Mouse (Mus musculus) left cerebral cortex, adult 2 months (tissue): ENCODE measurements around the gene Rnf31. TPM values are rescaled to one million over a fixed set of nuclear protein-coding genes. Genes with fewer than 3 reads are reported as not detected.

ENCODE experiments used
- DNase-seq, 2 experiments: peaks; one replicate each; pipeline ENCODE4 v3.0.0; 2021 to 2022; ENCODE audit warnings: low spot score in 2 of 2, mixed read lengths in 1 of 2; ENCODE audit errors: extremely low spot score in 1 of 2
- H3K27ac ChIP-seq: fragments of 200-600 bp; 2 replicates; pipeline ENCODE4 v1.8.1; 2022
- H3K4me3 ChIP-seq: fragments of 200-600 bp; 2 replicates; pipeline ENCODE4 v1.8.1; 2022
- CTCF ChIP-seq: fragments of 200-600 bp; IDR thresholded peaks from 2 replicates; pipeline ENCODE4 v1.8.1; 2022; ENCODE audit warnings: antibody characterized with exemption, mild to moderate bottlenecking, moderate library complexity
- intact Hi-C: fragments of 180-260 bp; cut with DNase I; formaldehyde crosslinking; loops from one replicate; pipeline ENCODE4 v1.15.1; 2025
- total RNA-seq, 2 experiments: library from RNA; stranded (reverse); gene quantifications; 2 replicates each; pipeline ENCODE4 v1.2.3; 2021

Gene Rnf31
- total RNA-seq, 2 experiments from 2014 or later: 40.9 to 43.4 TPM

- intact Hi-C loops: no loop called here
- DNase-seq: no peak
- H3K4me3 ChIP-seq: no peak overlapping the region
- TF ChIP-seq CTCF: no peak
- H3K27ac ChIP-seq: no peak overlapping the region
Observed at GRCm38 (mm10) chr14:55614565-55615178, 23.2 kb downstream of the Rnf31 start.

- intact Hi-C loops: no loop called here
- Histone ChIP-seq H3K27ac (no peak overlapping the region), H3K4me3 (no peak overlapping the region)
- no peak for TF ChIP-seq CTCF
- no peak for DNase-seq
Observed at GRCm38 (mm10) chr14:55615876-55616275, 24.4 kb downstream of the Rnf31 start.

- TF ChIP-seq CTCF: no peak
- H3K4me3 ChIP-seq: no peak overlapping the region
- intact Hi-C loops: no loop called here
- H3K27ac ChIP-seq: no peak overlapping the region
- DNase-seq: no peak
Observed at GRCm38 (mm10) chr14:55616844-55617243, 25.3 kb downstream of the Rnf31 start.

GRCm38 (mm10) chr14:55617822-55618221, 26.3 kb downstream of the Rnf31 start, which contains the start of gene Rec8:
TSS of gene Rec8 (plus strand) at chr14:55618037.
- intact Hi-C loops: no loop called here
- no peak within 1 kb of the TSS for H3K4me3 ChIP-seq
- no peak for TF ChIP-seq CTCF
- DNase-seq: no peak
- H3K27ac ChIP-seq: no peak within 1 kb of the TSS

GRCm38 (mm10) chr14:55618486-55619195, 27.1 kb downstream of the Rnf31 start:
- H3K4me3 ChIP-seq: no peak overlapping the region
- no peak for TF ChIP-seq CTCF
- no peak for DNase-seq
- H3K27ac ChIP-seq: no peak overlapping the region
- intact Hi-C loops: no loop called here

GRCm38 (mm10) chr14:55628077-55628827, 36.7 kb downstream of the Rnf31 start:
- no peak for TF ChIP-seq CTCF
- no peak overlapping the region for H3K4me3 ChIP-seq
- no peak for DNase-seq
- H3K27ac ChIP-seq: no peak overlapping the region
- intact Hi-C loops: no loop called here

- intact Hi-C loops: no loop called here
- peak in 1 of 2 experiments; percentile 33 for DNase-seq
- Histone ChIP-seq H3K27ac (no peak overlapping the region), H3K4me3 (no peak overlapping the region)
- peak; percentile 79 for TF ChIP-seq CTCF
Observed at GRCm38 (mm10) chr14:55629312-55629711, 37.8 kb downstream of the Rnf31 start.

GRCm38 (mm10) chr14:55634874-55635522, 43.5 kb downstream of the Rnf31 start:
- no peak for TF ChIP-seq CTCF
- intact Hi-C loops: no loop called here
- Histone ChIP-seq H3K27ac (peak overlapping the region; percentile 85), H3K4me3 (peak overlapping the region; percentile 94)
- DNase-seq: peak in 1 of 2 experiments; percentile 34

GRCm38 (mm10) chr14:55635523-55636007, 44.1 kb downstream of the Rnf31 start, which contains the start of gene Ipo4:
TSS of gene Ipo4 (minus strand) at chr14:55635957.
- intact Hi-C loops: no loop called here
- no peak for TF ChIP-seq CTCF
- Histone ChIP-seq H3K4me3 (peak within 1 kb of the TSS; percentile 94), H3K27ac (peak within 1 kb of the TSS; percentile 85)
- DNase-seq: peak; percentile 86 to 88

GRCm38 (mm10) chr14:55637795-55638194, 46.3 kb downstream of the Rnf31 start, which contains the start of gene Gm49378:
TSS of gene Gm49378 (minus strand) at chr14:55637895.
- no peak for TF ChIP-seq CTCF
- Histone ChIP-seq H3K27ac (no peak within 1 kb of the TSS), H3K4me3 (no peak within 1 kb of the TSS)
- intact Hi-C loops: no loop called here
- DNase-seq: no peak

- no peak for TF ChIP-seq CTCF
- intact Hi-C loops: no loop called here
- DNase-seq: no peak
- H3K4me3 ChIP-seq: no peak overlapping the region
- H3K27ac ChIP-seq: no peak overlapping the region
Observed at GRCm38 (mm10) chr14:55640816-55641215, 49.3 kb downstream of the Rnf31 start.
